17 mouse cellular contexts compared by ENCODE assay signal in genomic region chr11:22836269-22836668, GRCm38 (mm10).
"Had no signal": no experiment of that assay in that cellular context is flagged by ENCODE, and none has a peak within 500 bp of the region (broad histone marks: within the 10 kb centered on the region; RNA-seq: fewer than 3 reads in every experiment).

No protein-coding gene starts in this region.

- H3K27ac ChIP-seq: kidney, embryonic 15.5 days; limb, embryonic 13.5 days; liver, embryonic 12.5 days; liver, embryonic 15.5 days had no signal

- H3K4me3 ChIP-seq: kidney, embryonic 15.5 days; limb, embryonic 13.5 days; liver, embryonic 12.5 days; liver, embryonic 15.5 days; lung, embryonic 15.5 days had no signal

- ATAC-seq: liver, embryonic 12.5 days had no signal

- H3K27me3 ChIP-seq: kidney, embryonic 15.5 days; limb, embryonic 13.5 days; liver, embryonic 12.5 days; liver, embryonic 15.5 days; lung, embryonic 15.5 days had no signal

- DNase-seq: kidney, adult 2 months; kidney, postnatal 10 days; kidney, postnatal 36 days; left cerebral cortex, postnatal 4 days; liver; lung, adult 18-20 months; lung, postnatal 10 days; lung, postnatal 4 days; midbrain, embryonic 14.5 days; thymus, adult 2 months; thymus, postnatal 14 days; thymus, postnatal 4 days had no signal

- H3K4me1 ChIP-seq: limb, embryonic 13.5 days had no signal

- H3K36me3 ChIP-seq: lung, embryonic 15.5 days had no signal

- H3K9me3 ChIP-seq: kidney, embryonic 15.5 days; limb, embryonic 13.5 days; liver, embryonic 12.5 days; liver, embryonic 15.5 days; lung, embryonic 15.5 days had no signal
